Mouse (Mus musculus) stomach, embryonic 16.5 days (tissue): ENCODE data around the gene Stard8. TPM values are rescaled to one million over a fixed set of nuclear protein-coding genes. Genes with fewer than 3 reads are reported as not detected.

Experiments used
- ATAC-seq: fragments of 200-750 bp; cut with Nextera tagmentation; 2 replicates; pipeline ENCODE4 v1.8.0; 2017; ENCODE audit warnings: moderate number of reproducible peaks, moderate TSS enrichment; ENCODE audit not compliant: insufficient read depth, low FRiP score
- H3K27ac ChIP-seq: fragments of 300-500 bp; sonication (generic); 2 replicates; pipeline ENCODE4 v1.5.1; 2014; ENCODE audit warnings: low read length
- H3K27me3 ChIP-seq: fragments of 300-500 bp; sonication (generic); 2 replicates; pipeline ENCODE4 v1.6.1; 2014; ENCODE audit warnings: low read length, control low read depth, mixed read lengths; ENCODE audit not compliant: control insufficient read depth, insufficient read depth
- H3K36me3 ChIP-seq: fragments of 300-500 bp; sonication (generic); 2 replicates; pipeline ENCODE4 v1.6.1; 2014; ENCODE audit warnings: low read length; ENCODE audit not compliant: control insufficient read depth, insufficient read depth
- H3K4me1 ChIP-seq: fragments of 300-500 bp; sonication (generic); 2 replicates; pipeline ENCODE4 v1.6.1; 2014; ENCODE audit warnings: low read length, control low read depth, mixed read lengths; ENCODE audit not compliant: control insufficient read depth, insufficient read depth
- H3K4me2 ChIP-seq: fragments of 300-500 bp; sonication (generic); 2 replicates; pipeline ENCODE4 v1.6.1; 2014; ENCODE audit warnings: low read depth, low read length, mixed read lengths
- H3K4me3 ChIP-seq: fragments of 300-500 bp; sonication (generic); replicated peaks from 2 replicates; pipeline ENCODE4 v1.5.1; 2014; ENCODE audit warnings: mild to moderate bottlenecking, low read length
- H3K9ac ChIP-seq: fragments of 300-500 bp; sonication (generic); 2 replicates; pipeline ENCODE4 v1.6.1; 2014; ENCODE audit warnings: low read length
- H3K9me3 ChIP-seq: fragments of 300-500 bp; sonication (generic); replicated peaks from 2 replicates; pipeline ENCODE4 v1.6.1; 2016; ENCODE audit warnings: low read length, control low read depth; ENCODE audit not compliant: control insufficient read depth
- WGBS: fragments of 180-500 bp; shearing (Covaris S2); extraction: QIAGEN DNeasy Blood & Tissue Kit; methylation state at CpG from one replicate; pipeline ENCODE4 v1.1.7; 2014; 5-methylcytosine and 5-hydroxymethylcytosine counted together
- polyA plus RNA-seq: library from polyadenylated mRNA; unstranded; fragments of >200 nt; fragmentation: Nextera tagmentation; extraction: Ambion mirVana; gene quantifications from 2 replicates; pipeline ENCODE4 v1.2.1, GENCODE M21; 2015

The Stard8 gene
- polyA plus RNA-seq, 1 experiment from 2014 or later: 9.9 TPM

GRCm38 (mm10) chrX:99011281-99011680 lies 8.2 kb downstream of the Stard8 start:
- Histone ChIP-seq H3K36me3 (no peaks in the 10 kb centered on the region), H3K27ac (no peak overlapping the region), H3K4me2 (no peak overlapping the region), H3K4me3 (no peak overlapping the region), H3K9ac (no peak overlapping the region), H3K4me1 (no peaks in the 10 kb centered on the region), H3K27me3 (peaks cover 15% of the 10 kb centered on the region; the same call in 1 of the 2 replicates), H3K9me3 (no peaks in the 10 kb centered on the region)
- WGBS: 55% methylated on average over 3 of the region's 3 CpGs
- ATAC-seq: no peak

- Histone ChIP-seq H3K4me1 (no peaks in the 10 kb centered on the region), H3K27ac (no peak overlapping the region), H3K9ac (no peak overlapping the region), H3K9me3 (no peaks in the 10 kb centered on the region), H3K27me3 (peaks cover 18% of the 10 kb centered on the region; the same call in 1 of the 2 replicates), H3K36me3 (no peaks in the 10 kb centered on the region), H3K4me3 (no peak overlapping the region), H3K4me2 (no peak overlapping the region)
- WGBS: 64% methylated on average over 3 of the region's 3 CpGs
- no peak for ATAC-seq
These were observed 9.4 kb downstream of the Stard8 start for GRCm38 (mm10) chrX:99012486-99012885.

- ATAC-seq: no peak
- WGBS: 60% methylated on average over 2 of the region's 2 CpGs
- peaks cover 19% of the 10 kb centered on the region; the same call in 1 of the 2 replicates for H3K27me3 ChIP-seq
These were observed 12.7 kb downstream of the Stard8 start for GRCm38 (mm10) chrX:99015705-99016104.

GRCm38 (mm10) chrX:99016987-99017386 lies 13.9 kb downstream of the Stard8 start:
- Histone ChIP-seq H3K4me3 (no peak overlapping the region), H3K27ac (no peak overlapping the region), H3K4me2 (no peak overlapping the region), H3K36me3 (no peaks in the 10 kb centered on the region), H3K9me3 (no peaks in the 10 kb centered on the region), H3K4me1 (no peaks in the 10 kb centered on the region), H3K27me3 (peaks cover 23% of the 10 kb centered on the region; the same call in 1 of the 2 replicates), H3K9ac (no peak overlapping the region)
- 49% methylated on average over 8 of the region's 8 CpGs for WGBS
- ATAC-seq: no peak

More at GRCm38 (mm10) chrX:99015705-99016104, 12.7 kb downstream of the Stard8 start:
- no peak overlapping the region for H3K4me2 ChIP-seq
- H3K4me3 ChIP-seq: no peak overlapping the region
- no peaks in the 10 kb centered on the region for H3K9me3 ChIP-seq
- H3K4me1 ChIP-seq: no peaks in the 10 kb centered on the region
- H3K9ac ChIP-seq: no peak overlapping the region
- H3K27ac ChIP-seq: no peak overlapping the region
- H3K36me3 ChIP-seq: no peaks in the 10 kb centered on the region

- no peak overlapping the region for H3K27ac ChIP-seq
- no peak overlapping the region for H3K4me2 ChIP-seq
- H3K27me3 ChIP-seq: peaks cover 26% of the 10 kb centered on the region
- no peaks in the 10 kb centered on the region for H3K4me1 ChIP-seq
- H3K9ac ChIP-seq: no peak overlapping the region
- H3K9me3 ChIP-seq: no peaks in the 10 kb centered on the region
- ATAC-seq: no peak
- no peaks in the 10 kb centered on the region for H3K36me3 ChIP-seq
- WGBS: 79% methylated on average over 6 of the region's 6 CpGs
- no peak overlapping the region for H3K4me3 ChIP-seq
These were observed 14.8 kb downstream of the Stard8 start for GRCm38 (mm10) chrX:99017874-99018273.

GRCm38 (mm10) chrX:99019303-99019702 lies 16.3 kb downstream of the Stard8 start:
- Histone ChIP-seq H3K9me3 (no peaks in the 10 kb centered on the region), H3K4me2 (no peak overlapping the region), H3K4me1 (no peaks in the 10 kb centered on the region), H3K4me3 (no peak overlapping the region), H3K27me3 (peaks cover 30% of the 10 kb centered on the region), H3K27ac (no peak overlapping the region), H3K36me3 (no peaks in the 10 kb centered on the region), H3K9ac (no peak overlapping the region)
- WGBS: 79% methylated on average over 4 of the region's 4 CpGs
- ATAC-seq: no peak

- Histone ChIP-seq H3K27me3 (peaks cover 28% of the 10 kb centered on the region), H3K9ac (no peak overlapping the region), H3K36me3 (no peaks in the 10 kb centered on the region), H3K9me3 (no peaks in the 10 kb centered on the region), H3K4me2 (no peak overlapping the region), H3K4me1 (no peaks in the 10 kb centered on the region), H3K27ac (no peak overlapping the region), H3K4me3 (no peak overlapping the region)
- WGBS: 64% methylated on average over 4 of the region's 4 CpGs
- ATAC-seq: no peak
These were observed 17.2 kb downstream of the Stard8 start for GRCm38 (mm10) chrX:99020215-99020614.

GRCm38 (mm10) chrX:99021593-99021992 lies 18.5 kb downstream of the Stard8 start:
- Histone ChIP-seq H3K27ac (no peak overlapping the region), H3K9ac (no peak overlapping the region), H3K9me3 (no peaks in the 10 kb centered on the region), H3K36me3 (no peaks in the 10 kb centered on the region), H3K4me2 (no peak overlapping the region), H3K27me3 (peaks cover 29% of the 10 kb centered on the region), H3K4me1 (no peaks in the 10 kb centered on the region), H3K4me3 (no peak overlapping the region)
- WGBS: 62% methylated on average over 2 of the region's 2 CpGs
- ATAC-seq: no peak

- Histone ChIP-seq H3K27me3 (peaks cover 17% of the 10 kb centered on the region), H3K4me1 (no peaks in the 10 kb centered on the region), H3K36me3 (no peaks in the 10 kb centered on the region), H3K4me3 (no peak overlapping the region), H3K9me3 (no peaks in the 10 kb centered on the region), H3K27ac (no peak overlapping the region), H3K9ac (no peak overlapping the region), H3K4me2 (no peak overlapping the region)
- WGBS: 50% methylated on average over 1 of the region's 1 CpGs
- ATAC-seq: no peak
These were observed 20.9 kb downstream of the Stard8 start for GRCm38 (mm10) chrX:99023951-99024350.

GRCm38 (mm10) chrX:99035407-99035806 lies 32.4 kb downstream of the Stard8 start:
- H3K4me3 ChIP-seq: no peak overlapping the region
- H3K9ac ChIP-seq: no peak overlapping the region
- no peak overlapping the region for H3K27ac ChIP-seq
- H3K4me1 ChIP-seq: no peaks in the 10 kb centered on the region
- H3K4me2 ChIP-seq: no peak overlapping the region
- no peak for ATAC-seq
- no peaks in the 10 kb centered on the region for H3K9me3 ChIP-seq
- peaks cover 6% of the 10 kb centered on the region; the same call in 1 of the 2 replicates for H3K27me3 ChIP-seq
- no peaks in the 10 kb centered on the region for H3K36me3 ChIP-seq
- WGBS: 36% methylated on average over 3 of the region's 3 CpGs
